Mouse (Mus musculus) large intestine, adult 2 months (tissue): ENCODE measurements around the gene Hectd2. TPM values are rescaled to one million over a fixed set of nuclear protein-coding genes. Genes with fewer than 3 reads are reported as not detected.

Experiments used
- DNase-seq: peaks from one replicate; pipeline ENCODE4 v3.0.0-alpha.2; 2012; ENCODE audit warnings: low read depth, low spot score
- WGBS: fragments of 180-500 bp; shearing (Covaris S2); methylation state at CpG from one replicate; pipeline ENCODE4 v1.1.7; 2018; 5-methylcytosine and 5-hydroxymethylcytosine counted together
- polyA plus RNA-seq: library from polyadenylated mRNA; depleted of rRNA; stranded (reverse); fragments of >200 nt; gene quantifications from 2 replicates; pipeline ENCODE4 v1.2.3, GENCODE M21; 2012

Hectd2 gene
- polyA plus RNA-seq, 1 experiment, result 0.19 TPM

DNA sequence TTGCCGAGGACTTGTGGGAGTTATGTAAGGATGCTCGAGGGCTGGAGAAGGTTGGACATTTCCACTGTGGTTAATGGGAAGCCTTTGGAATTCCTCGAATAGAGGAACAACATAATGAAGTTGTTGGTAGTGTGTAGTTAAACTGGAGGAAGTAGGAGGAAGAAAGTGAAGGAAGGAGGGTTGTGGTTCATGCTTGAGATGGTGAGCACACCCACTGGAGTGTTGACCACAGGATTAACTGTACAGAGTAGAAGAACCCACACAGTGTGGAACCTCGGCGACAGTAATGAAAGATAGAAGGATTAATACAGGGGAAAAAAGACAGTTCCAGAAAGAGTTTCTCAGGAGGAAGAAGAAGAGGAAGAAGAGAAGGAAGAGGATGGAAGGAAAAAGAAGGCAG, 4.9 kb downstream of the Hectd2 start:
- 53% methylated on average over 5 of the region's 5 CpGs for WGBS
- DNase-seq, result no peak

DNA sequence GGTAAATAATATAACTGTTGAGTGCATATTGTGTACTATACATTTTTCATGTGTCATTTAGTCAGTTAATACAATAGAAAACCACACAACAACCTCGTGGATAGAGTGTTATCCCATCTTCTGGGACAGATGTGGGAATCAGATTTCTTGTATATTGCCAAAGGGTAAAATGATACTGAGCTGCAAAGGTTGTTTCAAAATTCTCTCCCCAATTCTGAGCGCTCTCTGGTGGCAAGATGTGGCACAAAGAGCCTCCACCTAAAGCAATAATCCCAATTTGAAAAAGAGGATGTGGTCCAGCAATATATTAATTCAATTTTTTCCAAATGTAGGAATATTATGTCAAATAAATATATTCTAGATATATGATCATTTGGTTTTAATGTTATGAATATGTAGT, 5.7 kb downstream of the Hectd2 start:
- no peak for DNase-seq
- 35% methylated on average over 2 of the region's 2 CpGs for WGBS

- no peak for DNase-seq
- 48% methylated on average over 2 of the region's 2 CpGs for WGBS
These were observed 6.7 kb downstream of the Hectd2 start for GRCm38 (mm10) chr19:36561171-36561570.

GRCm38 (mm10) chr19:36564396-36564795, 10.0 kb downstream of the Hectd2 start:
- WGBS, result 74% methylated on average over 2 of the region's 2 CpGs
- DNase-seq, result no peak

DNA sequence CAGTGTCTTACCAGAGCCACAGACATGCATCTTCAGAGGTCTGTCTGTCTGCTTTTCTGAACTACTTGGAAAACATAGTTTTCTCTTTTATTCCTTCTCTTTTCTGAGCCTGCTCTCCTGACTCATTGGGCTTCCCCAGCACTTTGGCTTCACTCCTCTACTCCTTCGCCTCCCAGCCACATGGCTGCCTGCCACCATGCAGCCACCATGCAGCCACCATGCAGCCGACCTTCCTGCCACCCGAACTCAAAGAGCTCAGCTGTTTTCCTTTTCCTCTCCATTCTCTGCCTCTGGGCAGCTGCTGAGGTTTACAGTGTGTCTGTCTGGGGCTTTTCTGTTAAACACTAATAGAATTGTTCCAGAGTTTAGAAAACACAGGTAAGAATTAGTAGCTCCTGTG, 19.5 kb downstream of the Hectd2 start:
- 48% methylated on average over 3 of the region's 3 CpGs for WGBS

GRCm38 (mm10) chr19:36575159-36575558, 20.7 kb downstream of the Hectd2 start:
- WGBS, result 88% methylated on average over 6 of the region's 6 CpGs
- DNase-seq, result no peak

More for the DNA sequence above, 19.5 kb downstream of the Hectd2 start:
- DNase-seq, result no peak

- DNase-seq, result no peak
- 81% methylated on average over 3 of the region's 3 CpGs for WGBS
These were observed 26.4 kb downstream of the Hectd2 start for GRCm38 (mm10) chr19:36580874-36581273.

- 85% methylated on average over 1 of the region's 1 CpGs for WGBS
- no peak for DNase-seq
These were observed 27.7 kb downstream of the Hectd2 start for GRCm38 (mm10) chr19:36582116-36582515.

- WGBS, result 95% methylated on average over 1 of the region's 1 CpGs
- DNase-seq, result no peak
These were observed 31.1 kb downstream of the Hectd2 start for GRCm38 (mm10) chr19:36585505-36585904.

DNA sequence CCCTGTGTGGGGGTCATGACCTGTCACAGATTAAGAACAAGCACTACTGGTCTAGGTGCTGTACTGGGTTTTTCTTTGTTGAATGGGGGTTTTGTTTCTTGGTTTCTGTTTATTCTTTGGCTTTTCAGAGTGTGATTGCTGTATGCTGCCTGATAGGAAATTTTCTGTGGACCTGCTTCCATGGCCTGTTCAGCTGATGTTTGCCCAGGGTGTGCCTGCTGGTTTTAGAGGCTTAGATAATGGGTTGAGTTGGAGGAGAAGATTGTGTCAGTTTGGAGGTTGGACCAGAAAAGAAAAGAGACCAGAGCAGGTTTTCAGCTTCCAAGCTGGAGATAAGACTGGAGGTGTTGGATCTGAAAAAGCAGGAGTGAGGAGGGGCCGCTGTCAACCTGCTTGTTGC, 40.0 kb downstream of the Hectd2 start:
- DNase-seq, result no peak
- WGBS, result 51% methylated on average over 1 of the region's 1 CpGs

DNA sequence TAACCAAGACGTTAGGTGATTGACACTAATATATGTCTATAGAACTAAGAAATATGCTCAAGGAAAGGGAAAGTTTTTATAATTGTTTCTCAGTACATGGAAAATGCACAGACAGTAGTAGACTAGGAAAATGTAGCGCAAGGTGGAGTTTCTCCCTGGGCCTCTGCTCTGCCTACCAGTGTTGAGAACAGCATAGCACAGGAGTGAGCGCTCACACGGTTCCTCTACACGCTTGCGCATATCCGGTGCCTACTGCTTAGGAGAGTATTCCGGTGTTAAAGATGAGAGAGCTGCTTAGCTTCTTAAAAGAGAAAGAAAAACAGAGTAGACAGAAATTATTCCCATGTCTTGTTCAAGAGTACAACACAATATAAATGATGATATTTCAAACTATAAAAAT, 47.4 kb downstream of the Hectd2 start:
- DNase-seq, result no peak
- WGBS, result 93% methylated on average over 8 of the region's 8 CpGs

- WGBS, result 83% methylated on average over 11 of the region's 11 CpGs
- no peak for DNase-seq
These were observed 48.3 kb downstream of the Hectd2 start for GRCm38 (mm10) chr19:36602535-36603312.

DNA sequence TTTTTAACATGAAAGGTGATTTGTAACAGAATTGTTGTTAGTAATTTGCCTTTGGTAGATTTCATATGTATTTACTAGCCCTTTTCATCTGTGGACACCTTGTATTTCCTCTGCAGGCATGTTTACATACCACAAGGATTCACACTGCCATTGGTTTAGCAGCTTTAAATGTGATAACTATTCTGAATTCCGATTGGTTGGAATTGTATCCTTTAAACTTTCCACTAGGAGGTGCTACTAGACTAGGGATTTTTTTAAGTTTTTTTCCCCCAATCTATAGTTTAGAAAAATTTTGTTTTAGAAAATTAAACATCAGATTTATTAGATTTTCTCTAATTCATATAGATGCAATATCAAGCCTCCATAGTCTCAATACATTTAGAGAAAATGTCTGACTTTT, 51.8 kb downstream of the Hectd2 start:
- WGBS, result 7% methylated on average over 1 of the region's 1 CpGs
- no peak for DNase-seq

DNA sequence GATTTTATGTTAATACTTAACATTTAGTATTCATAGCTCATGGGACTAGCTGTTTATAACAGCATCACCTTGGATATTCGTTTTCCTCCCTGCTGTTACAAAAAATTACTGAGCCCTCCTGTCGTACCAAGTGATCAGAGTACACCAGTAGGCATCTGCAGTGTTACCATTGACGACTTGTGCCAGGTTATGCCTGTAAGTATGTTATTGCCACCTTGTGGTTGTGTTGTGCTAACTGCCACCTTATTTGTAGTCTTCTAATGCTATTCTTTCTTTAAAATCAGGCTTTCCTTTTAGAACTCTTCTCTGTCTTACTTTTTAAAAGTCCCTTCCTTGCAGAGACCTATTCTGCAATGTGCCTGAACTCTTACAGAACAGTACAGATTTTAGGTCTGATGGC, 54.8 kb downstream of the Hectd2 start:
- DNase-seq, result no peak
- 44% methylated on average over 3 of the region's 3 CpGs for WGBS

DNA sequence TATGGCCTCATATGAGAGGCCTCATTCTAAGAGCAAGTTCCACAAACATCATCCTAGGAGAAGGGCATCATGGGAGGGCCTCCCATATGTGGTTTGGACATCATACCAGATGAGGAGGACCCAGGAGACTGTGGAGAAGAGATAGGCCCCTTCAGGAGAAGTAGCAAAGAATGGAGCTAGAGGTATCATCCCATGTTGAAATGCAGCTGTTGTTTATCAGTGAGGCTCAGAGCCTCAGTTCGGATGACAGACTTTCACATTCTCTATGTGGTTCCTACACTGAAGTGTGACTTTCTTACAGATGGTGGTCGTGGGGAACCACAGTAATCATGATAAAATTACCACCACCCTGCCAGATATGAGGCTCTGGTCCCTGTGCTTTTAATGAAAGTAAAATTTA, 55.9 kb downstream of the Hectd2 start:
- no peak for DNase-seq
- 70% methylated on average over 2 of the region's 2 CpGs for WGBS

DNA sequence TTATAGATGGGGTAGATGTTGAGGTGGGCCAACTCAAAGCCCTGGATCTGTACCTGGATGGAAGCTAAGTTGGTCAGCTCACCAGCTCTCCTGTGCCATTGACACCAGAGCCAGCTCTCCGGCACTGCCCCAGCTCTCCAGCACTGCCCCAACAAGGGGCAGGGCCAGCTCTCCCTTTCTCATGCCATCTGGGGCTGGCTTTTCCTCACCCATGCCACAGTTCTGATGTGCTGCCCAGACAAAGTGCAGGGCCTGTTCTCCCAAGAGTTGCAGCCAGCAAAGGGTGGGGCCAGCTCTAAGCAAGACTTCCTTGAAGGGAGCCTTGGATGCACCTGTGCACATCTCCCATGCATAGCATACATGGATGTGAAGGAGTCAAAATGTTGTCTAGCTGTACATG, 71.5 kb downstream of the Hectd2 start:
- DNase-seq, result no peak
- 37% methylated on average over 1 of the region's 1 CpGs for WGBS

- no peak for DNase-seq
- 94% methylated on average over 4 of the region's 4 CpGs for WGBS
These were observed 72.4 kb downstream of the Hectd2 start for GRCm38 (mm10) chr19:36626881-36627280.

DNA sequence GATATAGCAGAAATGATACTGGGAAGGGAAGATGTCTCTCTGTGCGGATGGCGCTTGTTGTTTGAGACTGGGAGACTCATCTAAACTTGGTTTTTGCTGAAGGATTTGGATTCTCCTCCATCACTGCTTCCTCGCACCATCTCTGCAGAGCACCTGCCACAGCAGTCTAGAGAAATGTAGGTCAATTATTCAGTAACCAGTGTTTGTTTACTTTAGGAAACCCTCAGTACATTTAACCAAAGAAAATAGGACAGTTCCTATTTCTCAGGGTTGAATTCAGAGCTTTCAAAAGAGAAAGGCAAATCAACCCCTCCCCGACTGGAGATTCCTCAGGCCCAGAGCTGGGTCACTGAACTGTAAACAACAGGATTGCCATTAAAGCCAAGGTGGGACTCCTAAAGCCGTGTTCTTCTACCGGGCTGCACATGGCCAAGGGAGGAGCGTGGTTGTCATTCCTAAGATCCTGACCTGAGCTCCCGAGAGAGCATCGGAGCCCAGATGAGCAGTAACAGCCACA, 75.0 kb downstream of the Hectd2 start:
- WGBS, result 38% methylated on average over 9 of the region's 9 CpGs
- DNase-seq, result no peak

- DNase-seq, result no peak
- WGBS, result 92% methylated on average over 5 of the region's 5 CpGs
These were observed 75.9 kb downstream of the Hectd2 start for GRCm38 (mm10) chr19:36630361-36630760.

GRCm38 (mm10) chr19:36634771-36635170, 80.3 kb downstream of the Hectd2 start:
- no peak for DNase-seq
- 85% methylated on average over 7 of the region's 7 CpGs for WGBS

GRCm38 (mm10) chr19:36637223-36637622, 82.8 kb downstream of the Hectd2 start:
- 91% methylated on average over 3 of the region's 3 CpGs for WGBS
- DNase-seq, result no peak
